Mouse (Mus musculus) urinary bladder, postnatal 14 days (tissue): ENCODE results near the gene Hfe2.

Experiments used
- DNase-seq: peaks from one replicate; pipeline ENCODE4 v3.0.0; 2021; ENCODE audit warnings: low spot score

Hfe2 gene

DNA sequence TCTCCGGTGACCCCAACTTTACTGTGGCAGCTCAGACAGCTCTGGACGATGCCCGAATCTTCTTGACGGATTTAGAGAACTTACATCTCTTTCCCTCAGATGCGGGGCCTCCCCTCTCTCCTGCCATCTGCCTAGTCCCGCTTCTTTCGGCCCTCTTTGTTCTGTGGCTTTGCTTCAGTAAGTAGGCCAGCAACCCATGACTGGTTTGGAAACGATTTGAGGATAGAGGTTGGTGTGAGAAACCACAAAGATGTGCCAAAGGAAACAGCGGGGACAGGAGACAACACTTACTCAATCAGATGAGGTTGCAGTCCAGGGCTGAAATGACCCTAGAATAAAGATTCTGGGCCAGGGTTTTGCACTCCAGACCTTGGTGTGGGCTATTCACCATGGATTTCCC lies 3.5 kb downstream of the Hfe2 start:
- DNase-seq: no peak

DNA sequence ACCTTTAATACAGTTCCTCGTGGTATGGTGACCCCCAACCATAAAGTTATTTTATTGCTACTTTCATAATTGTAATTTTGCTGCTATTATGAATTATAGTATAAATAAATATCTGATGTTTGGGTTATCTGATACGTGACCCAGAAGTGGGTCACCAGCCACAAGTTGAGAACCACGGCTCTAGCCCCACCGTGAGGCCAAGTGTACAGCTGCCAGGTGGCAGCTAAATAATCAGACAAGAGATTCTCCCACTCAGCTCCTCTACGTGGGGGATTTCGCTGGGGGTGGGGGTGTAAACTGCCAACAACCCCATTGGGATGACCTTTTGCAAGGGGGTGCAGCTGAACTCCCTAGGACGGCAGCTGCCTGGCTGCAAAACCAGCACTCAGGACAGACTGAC lies 7.1 kb downstream of the Hfe2 start:
- DNase-seq: no peak

DNA sequence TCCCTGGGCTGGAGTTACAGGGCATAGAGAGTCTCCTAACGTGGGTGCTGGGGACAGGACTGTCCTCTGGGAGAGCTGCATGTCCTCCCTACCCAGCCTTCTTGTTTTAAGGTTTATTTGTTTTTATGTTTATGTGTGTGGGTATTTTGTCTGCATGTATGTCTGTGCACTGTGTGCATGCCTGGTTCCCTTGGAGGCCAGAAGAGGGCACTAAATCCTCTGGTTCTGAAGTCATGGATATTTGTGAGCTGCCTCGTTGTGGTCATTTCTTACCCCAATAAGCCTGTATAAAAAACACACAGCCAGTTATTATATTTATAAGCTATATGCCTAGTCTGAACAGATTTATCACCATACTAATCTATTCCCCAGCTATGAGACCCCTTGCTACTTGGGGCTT lies 9.3 kb downstream of the Hfe2 start:
- DNase-seq: no peak

DNA sequence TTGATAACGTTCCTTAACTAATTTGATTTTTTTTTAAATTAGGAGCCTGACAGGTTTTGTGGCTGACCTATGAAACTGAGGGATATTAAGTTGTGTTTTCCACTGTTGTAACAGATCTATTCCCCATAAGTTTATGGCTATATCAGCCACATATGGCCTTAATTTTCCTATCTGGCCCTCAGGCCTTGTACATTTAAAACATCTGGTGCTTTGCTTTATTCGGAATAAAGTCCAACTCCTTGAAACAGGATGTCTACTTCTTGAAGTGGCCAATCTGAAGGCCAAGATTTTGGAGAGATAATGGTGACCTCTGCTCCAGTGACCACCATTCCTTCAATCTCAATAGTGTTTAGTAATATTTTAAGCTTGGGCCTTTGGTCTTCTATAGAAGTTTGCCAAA lies 14.3 kb downstream of the Hfe2 start:
- no peak for DNase-seq

DNA sequence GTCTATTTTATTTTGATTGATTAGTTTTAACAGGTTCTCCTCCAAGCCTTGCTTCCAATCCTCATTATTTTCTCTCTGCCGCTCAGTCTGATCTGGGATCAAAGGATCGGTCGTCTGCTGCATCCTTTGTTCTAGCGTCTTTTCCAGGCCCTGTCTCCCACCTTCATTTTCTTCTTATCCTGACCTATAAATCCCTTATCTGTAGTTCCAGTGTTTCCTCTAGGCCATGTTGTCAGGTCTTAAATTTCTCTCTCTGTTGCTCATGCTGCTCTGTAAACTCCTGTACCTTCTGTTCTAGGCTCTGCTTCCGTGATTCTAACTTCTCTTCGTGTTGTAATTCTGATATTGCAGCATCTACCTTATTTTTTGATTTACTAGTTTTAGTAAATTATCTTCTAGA lies 15.8 kb downstream of the Hfe2 start:
- no peak for DNase-seq

DNA sequence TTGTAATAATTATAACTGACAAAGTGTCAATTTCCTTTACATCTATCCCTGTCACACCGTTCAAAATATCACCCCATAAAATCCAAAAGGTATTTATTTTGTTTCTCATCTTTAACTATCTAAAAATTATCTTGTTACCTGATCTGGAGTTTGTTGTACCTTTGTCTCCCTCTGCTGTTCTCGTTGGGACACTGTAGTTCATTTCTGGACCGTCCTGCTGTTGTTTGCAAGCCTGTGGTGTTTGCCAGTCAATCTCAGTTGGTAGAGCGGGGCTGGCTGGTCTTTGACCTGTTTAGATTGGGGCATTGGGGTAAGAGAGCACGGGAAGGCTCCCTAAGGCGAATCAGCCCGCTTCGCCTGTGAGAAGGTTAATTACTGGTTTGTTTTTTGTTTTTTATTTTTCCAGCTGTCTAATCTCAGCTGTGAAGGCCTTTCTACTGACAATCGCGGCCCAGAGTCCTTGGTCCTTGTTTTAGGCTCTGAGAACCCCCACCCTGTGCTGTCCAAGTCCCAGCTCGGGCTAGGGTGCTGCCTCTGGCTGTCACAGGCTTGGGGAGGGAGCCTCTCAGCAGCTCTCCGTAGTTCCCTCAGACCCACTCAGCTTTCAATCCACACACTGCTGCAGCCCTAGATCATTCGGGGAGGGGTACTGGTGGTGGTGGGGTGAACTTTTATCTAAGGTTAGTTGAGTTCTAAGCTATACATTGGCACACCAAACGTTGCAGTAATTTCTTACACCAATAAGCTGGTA lies 16.5 kb downstream of the Hfe2 start:
- DNase-seq: no peak

DNA sequence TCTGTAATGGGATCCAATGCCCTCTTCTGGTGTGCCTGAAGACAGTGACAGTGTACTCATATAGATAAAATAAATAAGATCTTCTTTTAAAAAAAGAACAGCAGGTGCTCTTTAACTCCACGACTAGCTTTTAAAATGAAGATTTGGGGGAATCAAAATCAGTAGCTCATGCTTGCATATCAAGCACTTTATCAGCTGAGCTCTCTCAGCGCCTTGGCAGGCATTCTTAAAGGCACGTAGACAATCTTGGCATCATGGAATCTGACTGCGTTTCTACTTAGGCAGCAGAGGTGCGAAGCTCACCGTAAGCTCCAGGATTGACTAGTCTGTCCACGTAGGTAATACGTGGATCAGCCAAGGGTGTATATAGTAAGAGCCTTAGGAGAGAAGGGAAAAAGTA lies 17.6 kb downstream of the Hfe2 start:
- no peak for DNase-seq

DNA sequence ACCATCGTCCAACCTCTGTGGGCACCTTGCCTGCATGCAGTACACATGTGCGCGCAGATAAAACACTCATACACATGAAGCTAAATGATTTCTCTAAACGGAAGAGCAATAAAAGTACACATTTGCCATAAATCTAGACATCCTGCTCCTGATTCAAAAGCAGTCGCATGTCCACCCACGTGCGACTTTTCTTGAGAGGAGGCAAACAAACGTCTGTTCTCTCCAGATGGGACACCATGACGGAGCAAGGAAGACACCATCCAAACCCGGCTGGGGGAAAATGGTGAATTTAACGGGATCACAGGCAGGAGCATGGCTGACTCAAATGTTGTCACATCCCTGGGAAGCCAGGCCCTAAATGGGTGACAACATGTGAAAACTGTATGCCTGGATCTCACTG lies 18.4 kb downstream of the Hfe2 start:
- DNase-seq: no peak

DNA sequence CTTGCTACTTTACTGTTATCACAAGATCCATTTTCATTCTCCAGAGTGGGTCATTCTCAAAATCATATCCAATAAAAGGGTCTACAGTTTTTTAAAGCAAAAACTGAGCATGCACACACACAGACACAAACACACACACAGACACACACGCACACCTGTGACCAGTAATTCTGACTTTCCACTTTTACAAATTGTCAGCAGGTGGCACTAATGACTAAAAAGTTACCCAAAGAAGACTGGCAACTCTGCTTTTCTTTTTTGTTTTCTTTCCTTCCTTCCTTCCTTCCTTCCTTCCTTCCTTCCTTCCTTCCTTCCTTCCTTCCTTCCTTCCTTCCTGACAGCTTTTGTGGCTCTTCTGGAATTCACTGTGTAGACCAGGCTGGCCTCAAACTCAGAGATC lies 20.6 kb downstream of the Hfe2 start:
- no peak for DNase-seq

DNA sequence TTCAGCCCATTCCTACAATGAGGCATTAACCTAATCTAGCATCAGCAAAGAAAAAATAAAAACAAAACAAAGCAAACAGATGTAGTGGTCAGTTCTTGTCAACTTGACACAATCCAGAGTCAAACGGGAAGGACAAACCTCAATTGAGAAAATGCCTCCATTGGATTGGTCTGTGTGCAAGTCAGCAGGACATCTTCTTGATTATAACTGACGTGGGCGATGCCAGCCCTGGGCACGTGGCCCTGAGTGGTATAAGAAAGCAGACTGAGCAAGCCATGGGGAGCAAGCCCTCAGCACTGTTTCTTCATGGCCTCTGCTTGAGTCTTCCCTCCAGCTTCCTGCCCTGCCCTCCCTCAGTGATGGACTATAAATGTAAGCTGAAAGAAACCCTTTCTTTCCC lies 21.9 kb downstream of the Hfe2 start:
- DNase-seq: no peak

DNA sequence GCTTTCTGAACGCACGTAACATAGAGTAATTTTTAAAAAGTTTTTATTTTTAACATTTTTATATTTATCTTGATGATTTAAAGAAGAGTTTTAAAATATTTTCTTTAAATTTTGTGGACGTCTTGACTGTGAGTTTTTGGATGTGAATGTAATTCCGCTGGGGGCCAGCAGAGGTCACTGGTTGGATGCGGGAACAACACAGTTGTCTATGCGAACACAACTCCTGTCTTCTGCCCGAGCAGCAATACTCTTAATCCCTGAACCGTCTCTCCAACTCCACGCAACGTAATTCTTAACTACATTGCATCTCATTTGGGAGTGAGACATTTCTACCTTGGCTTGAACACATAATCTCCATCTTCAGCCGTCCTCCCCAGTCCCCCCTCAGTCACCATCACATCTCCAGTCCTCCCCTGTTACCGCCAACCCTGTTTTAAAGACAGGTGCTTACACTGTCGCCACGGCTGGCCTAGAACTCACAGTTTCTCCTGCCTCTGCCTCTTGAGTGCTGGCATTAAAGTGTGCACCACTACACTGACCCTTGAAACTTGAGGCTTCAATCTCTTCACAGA lies 22.5 kb downstream of the Hfe2 start:
- peak; percentile 84 for DNase-seq

DNA sequence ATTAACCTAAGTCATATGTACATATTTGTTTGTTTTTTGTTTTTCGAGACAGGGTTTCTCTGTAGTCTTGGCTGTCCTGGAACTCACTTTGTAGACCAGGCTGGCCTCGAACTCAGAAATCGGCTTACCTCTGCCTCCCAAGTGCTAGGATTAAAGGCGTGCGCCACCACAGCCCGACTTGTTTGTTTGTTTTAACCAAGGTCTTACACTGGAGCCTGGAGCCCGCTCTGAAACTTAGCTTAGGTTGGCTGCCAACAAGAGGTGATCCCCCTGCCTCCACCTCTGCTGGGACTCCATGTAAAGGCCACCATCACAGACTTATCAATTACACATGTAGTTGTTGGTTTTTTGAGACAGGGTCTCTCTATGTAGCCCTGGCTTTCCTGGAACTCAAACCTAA lies 23.9 kb downstream of the Hfe2 start:
- DNase-seq: no peak

DNA sequence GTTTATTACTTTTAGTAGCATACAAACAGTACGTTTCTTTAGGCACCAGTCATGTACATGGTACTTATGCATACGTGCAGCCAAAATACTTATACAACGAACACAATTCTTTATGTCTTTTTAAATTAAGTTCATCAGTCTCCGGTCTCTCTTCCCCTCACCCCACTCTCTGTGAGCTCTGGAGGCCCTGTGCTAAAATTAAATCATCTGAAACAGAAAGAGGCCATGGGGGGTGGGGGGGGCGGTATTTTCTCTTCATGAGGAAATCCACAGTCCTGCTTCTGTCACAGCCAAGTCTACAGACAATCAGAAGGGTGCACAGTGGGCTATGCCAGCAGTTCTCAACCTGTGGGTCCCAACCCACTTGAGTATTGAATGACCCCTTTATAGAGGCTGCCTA lies 24.4 kb downstream of the Hfe2 start:
- no peak for DNase-seq

DNA sequence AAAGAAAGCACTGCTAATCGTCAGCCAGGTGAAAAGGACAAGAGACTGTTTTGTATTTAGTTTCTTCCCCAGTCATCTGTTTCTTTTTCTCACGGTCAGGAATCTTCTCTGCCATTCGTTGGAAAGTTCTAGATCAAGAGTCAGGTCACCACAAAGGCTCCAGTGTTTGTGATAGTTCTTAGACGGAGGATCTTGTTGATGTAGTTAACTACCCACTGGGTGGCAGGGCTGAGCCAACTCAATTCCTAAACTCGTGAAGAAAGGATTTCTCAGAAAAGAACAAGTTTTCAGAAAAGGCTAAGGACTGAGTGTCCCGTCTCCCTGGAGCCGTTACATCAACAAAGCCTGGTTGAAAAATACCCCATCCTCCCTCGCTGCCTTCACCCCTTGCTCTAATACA lies 26.2 kb downstream of the Hfe2 start:
- peak; percentile 65 for DNase-seq

DNA sequence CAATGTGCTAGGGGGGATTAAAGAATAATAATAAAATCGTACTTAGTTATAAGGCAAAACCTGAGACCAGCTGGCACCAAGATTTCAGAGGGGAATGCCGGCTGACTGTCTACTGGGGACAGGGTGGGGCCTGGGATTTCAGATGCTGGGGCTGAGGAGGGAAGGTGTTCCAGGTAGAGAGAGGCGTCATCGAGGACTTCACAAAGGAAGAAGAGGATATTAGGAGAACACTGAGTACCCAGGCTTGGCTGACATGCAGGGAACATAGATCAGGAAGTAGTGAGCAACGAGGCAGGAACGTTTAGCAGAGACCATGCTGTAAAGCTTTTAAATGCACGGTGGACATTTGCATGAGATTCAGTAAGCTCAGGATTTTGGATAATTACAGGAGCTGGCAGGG lies 26.9 kb downstream of the Hfe2 start:
- DNase-seq: no peak

DNA sequence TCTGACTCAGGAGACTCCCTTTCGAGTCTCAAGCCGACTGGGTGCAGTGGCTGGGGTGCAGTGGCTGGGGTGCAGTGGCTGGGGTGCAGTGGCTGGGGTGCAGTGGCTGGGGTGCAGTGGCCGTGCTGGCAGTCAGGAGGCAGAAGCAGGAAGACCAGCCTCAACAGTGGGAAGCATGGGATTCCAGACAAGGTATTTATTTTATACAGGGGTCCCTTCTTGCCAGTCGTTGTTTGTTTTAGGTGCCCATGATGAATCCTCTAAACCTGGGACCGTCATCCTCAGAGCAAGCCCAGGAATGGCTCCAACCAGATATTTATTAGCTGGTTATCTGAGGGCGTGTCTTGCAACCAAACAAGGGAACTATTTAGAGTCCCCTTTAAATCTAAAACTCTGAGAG lies 28.6 kb downstream of the Hfe2 start:
- DNase-seq: no peak

DNA sequence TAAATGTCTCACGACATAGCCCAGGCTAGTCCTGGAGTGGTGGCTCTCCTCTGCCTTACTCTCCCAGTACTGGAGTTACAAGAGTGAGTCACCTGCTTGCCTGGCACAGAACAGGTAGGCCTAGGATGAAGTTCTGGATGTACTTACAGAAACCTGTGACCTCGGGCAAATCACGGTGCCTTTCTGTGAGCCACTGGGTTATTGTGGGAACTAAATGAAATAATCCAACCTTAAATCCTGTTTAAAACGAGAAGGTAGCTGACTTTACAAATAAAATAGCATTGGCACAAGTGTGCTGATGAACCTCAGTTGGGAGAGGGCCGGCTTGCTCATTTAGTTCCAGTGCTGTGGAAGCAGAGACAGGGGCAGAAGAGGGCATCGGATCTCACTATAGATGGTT lies 29.3 kb downstream of the Hfe2 start:
- no peak for DNase-seq

DNA sequence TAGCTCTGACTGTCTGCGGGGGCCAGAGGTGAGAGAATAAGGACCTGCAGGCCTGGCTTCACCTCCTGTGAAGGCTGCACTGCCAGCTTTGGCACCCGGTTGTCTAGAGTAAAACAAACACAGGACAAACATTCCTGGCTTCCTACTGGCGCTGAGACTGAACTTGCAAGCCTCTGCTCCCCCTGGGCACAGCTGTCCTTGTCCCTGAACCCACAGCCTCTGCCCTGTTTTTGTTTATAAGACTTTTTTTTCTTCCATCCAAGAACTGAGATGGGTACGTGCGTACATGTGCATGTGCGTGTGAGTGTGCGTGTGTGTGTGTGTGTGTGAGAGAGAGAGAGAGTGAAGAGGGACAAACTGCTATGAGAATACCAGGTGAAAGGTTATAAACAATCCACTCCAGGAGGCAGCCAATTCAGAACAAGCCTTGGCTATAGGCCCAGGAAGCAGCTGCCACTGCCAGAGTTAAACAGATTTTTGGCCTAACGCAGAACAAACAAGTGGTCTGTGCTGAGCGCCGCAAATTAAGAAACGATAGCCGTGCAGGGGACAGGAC lies 30.1 kb downstream of the Hfe2 start:
- DNase-seq: peak; percentile 78

DNA sequence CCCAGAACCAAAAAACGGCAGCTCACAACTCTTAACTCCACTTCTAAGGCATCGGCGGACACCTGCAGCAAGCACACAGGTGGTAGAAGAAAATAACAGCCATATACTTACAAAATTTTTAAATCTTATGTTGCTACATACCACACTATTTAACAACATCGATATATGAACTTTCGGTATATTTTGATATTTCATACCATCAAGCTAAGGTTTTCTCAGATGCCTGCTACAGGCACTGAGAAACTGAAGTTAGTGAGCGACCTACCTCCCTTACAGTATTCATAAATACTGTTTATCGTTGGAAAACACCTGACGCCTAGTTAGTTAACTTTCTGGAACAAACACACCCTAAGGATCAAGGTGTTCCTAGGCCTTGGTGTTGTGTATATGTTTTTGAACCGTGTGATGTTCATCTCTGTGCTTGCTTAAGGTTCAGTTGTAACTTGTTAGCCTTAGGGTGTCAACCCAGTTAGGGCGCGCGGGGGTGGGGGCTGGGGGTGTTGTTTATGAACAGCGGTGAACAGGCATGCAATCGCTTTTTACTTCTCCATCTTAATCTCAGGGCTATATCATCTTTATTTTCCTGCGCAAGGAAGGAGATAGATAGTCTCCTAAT lies 31.1 kb downstream of the Hfe2 start:
- no peak for DNase-seq

DNA sequence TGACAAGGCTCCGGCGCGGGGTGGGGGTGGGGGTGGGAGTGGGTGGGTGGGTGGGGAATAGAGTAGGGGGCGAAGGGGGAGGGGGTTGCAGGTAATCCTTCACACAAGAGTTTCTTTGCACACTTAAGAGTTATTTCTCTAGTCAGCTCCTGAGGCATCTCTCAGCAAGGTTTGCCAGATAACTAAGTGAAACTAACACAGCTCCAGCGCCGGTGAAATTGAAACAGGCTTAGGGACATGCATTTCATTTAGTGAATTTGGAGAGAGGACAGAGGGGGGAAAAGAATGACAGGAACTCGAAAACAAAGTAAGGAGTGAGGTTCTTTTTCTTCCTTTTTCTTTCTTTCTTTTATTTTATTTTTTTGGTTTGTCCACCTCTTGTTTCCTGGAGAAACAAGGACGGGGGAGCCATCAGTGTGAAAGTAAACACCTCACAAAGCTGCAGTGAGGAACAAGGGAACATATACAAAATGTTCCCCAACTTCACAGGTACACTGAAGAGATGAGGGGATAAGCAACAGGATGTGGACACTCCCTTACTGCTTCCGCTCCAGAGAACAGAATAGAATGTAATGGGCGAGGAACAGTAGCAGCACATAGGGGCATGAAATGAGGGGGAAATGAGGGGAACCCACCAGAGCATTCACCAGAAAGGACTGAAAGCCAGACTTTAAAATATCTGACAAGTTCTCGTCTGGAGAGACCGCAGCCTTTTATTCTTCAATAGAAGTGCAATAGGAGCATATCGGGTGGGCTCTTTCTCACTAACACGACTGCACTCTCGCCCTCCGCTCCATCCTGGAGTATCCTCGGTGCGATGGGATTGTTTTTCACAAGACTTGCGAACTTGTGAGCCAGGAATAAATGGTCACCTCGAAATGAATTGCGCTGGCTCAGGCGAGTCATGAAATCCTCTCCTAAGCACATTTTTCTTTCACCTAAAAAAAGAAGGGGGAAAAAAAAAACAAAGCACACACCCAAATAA lies 32.0 kb downstream of the Hfe2 start:
- peak; percentile 41 for DNase-seq

DNA sequence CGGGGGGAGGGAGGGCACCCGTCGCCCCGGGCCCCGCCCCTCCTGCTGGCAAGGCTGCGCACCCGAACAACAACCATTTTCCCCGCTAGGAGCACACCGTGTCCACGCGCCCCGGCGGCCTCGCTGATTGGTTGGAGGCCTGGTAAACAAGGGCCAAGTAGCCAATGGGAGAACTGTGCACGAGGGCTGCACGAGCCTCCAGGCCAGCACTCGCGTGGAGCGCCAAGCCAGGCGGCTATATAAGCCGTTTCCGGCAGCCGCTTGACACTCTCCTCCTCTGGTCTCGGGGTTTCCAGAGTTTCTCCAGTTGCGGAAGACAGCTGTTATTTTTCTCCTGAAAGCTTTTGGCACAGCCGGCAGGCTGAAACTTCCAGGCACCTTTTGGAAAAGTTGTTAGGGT lies 32.7 kb downstream of the Hfe2 start, which contains the start of gene Txnip:
TSS of gene Txnip (plus strand) at position 264 of the 400 bp plus-strand sequence.
- peak; percentile 100 for DNase-seq

DNA sequence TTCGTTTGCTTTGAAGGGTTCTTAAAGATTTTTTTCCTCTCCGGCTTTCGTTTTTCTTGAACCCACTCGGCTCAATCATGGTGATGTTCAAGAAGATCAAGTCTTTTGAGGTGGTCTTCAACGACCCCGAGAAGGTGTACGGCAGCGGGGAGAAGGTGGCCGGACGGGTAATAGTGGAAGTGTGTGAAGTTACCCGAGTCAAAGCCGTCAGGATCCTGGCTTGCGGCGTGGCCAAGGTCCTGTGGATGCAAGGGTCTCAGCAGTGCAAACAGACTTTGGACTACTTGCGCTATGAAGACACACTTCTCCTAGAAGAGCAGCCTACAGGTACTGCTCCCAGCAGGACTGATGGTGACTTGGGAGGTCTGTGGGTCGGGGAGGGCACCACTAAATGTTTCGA lies 33.2 kb downstream of the Hfe2 start:
- peak; percentile 33 for DNase-seq
